Comparison of ENCODE assay signal across 8 mouse cellular contexts in the genomic region with DNA sequence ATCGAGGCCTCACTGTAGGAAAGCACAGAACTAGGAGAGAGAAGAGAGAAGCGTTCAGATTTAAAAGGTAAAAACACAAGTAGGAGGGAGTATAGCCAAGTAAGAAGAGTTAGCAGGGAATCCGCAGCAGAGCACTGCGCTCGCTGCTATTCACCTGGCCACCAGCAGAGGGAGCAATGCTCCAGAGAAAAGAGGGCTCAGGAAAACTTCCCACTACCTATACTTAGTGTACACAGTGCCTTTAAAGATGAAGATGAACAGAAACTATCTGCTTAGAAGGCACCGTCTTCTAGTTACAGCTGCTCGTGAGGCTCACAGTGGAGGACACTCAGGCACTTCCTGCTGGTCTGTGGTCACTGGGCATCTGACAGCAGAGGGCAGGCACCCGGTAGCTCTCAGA. TPM values are rescaled to one million over a fixed set of nuclear protein-coding genes. Genes with fewer than 3 reads are reported as not detected.
A peak's percentile ranks its signal among the peaks of the same experiment; 100 is the strongest.
DNase-seq lines count a peak whose midpoint lies in the region; ATAC-seq and TF ChIP-seq lines count a peak whose summit lies in the region.

No protein-coding gene starts in this region.

- TF ChIP-seq CTCF in MEL (IDR thresholded peaks at IDR 0.05 in 2 of 3, conservative IDR thresholded peaks at IDR 0.05 in 1 of 3; ENCODE audit: control insufficient read depth in 1 of 3, insufficient read depth in 1 of 3, low read depth in 2 of 3, low read length in 3 of 3, poor library complexity in 1 of 3, severe bottlenecking in 1 of 3) = peak; percentile 96 to 99 (median 99); a peak in 5 of 6 replicates

- intact Hi-C loops in heart, postnatal 36 days (cut with DNase I) = loop anchor here (1.0 to 10.0 kb wide), 2 partner anchors 120 to 315 kb away; no protein-coding TSS in a partner anchor

- H3K4me3 ChIP-seq in MEL (ENCODE audit: control insufficient read depth in 1 of 2, insufficient read depth in 1 of 2, low read depth in 2 of 2, low read length in 2 of 2) = no peak overlapping the region

- no peaks in the 10 kb centered on the region for H3K79me2 ChIP-seq in MEL (ENCODE audit: control insufficient read depth, insufficient read depth, low read length, poor library complexity)

- DNase-seq in MEL (ENCODE audit: low read depth, low spot score) = peak; percentile 73
- DNase-seq in brain, adult 2 months (ENCODE audit: low read depth, low spot score) = peak; percentile 78
- peak; percentile 78 to 83 for DNase-seq in heart, postnatal 36 days
- DNase-seq in layer of hippocampus, adult 9-11 months = peak; percentile 38
- DNase-seq in lung, postnatal 4 days = peak; percentile 58 to 78
- DNase-seq in right cerebral cortex, postnatal 14 days = peak; percentile 76
- DNase-seq in yolk sac, embryonic 10.5 days (ENCODE audit: low spot score) = peak; percentile 61

- no peaks in the 10 kb centered on the region for H3K9me3 ChIP-seq in MEL (replicated peaks; ENCODE audit: insufficient read depth, low read length)

- TF ChIP-seq POLR2A in MEL (IDR thresholded peaks at IDR 0.05; ENCODE audit: control insufficient read depth in 1 of 2, insufficient read depth in 1 of 2, low read depth in 1 of 2, low read length in 2 of 2, poor library complexity in 1 of 2) = no peak

- ATAC-seq in erythroblast, adult 5-6 weeks (replicated peaks; ENCODE audit: low FRiP score, poor library complexity, severe bottlenecking) = peak; percentile 75

- no peaks in the 10 kb centered on the region for H3K27me3 ChIP-seq in MEL (ENCODE audit: control insufficient read depth in 1 of 2, insufficient read depth in 2 of 2, low read length in 2 of 2)

- TF ChIP-seq RAD21 in MEL (IDR thresholded peaks at IDR 0.05; ENCODE audit: low read depth, low read length) = peak; percentile 97

- TF ChIP-seq EP300 in MEL (IDR thresholded peaks at IDR 0.05; ENCODE audit: low read depth in 1 of 2, low read length in 2 of 2) = no peak

- no peaks in the 10 kb centered on the region; a peak in 1 of 4 replicates for H3K36me3 ChIP-seq in MEL (ENCODE audit: control insufficient read depth in 1 of 2, insufficient read depth in 2 of 2, low read length in 2 of 2)

- H3K9ac ChIP-seq in MEL (ENCODE audit: control insufficient read depth, low read depth, low read length, poor library complexity, severe bottlenecking) = no peak overlapping the region

- no peaks in the 10 kb centered on the region for H3K4me1 ChIP-seq in MEL (ENCODE audit: control insufficient read depth in 1 of 2, insufficient read depth in 2 of 2, low read length in 2 of 2)

- no peak overlapping the region for H3K27ac ChIP-seq in MEL (ENCODE audit: control insufficient read depth, low read depth, low read length)

TF ChIP-seq in MEL, 35 proteins besides CTCF, POLR2A, EP300 and RAD21:
- TF ChIP-seq HCFC1 (IDR thresholded peaks at IDR 0.05; ENCODE audit: low read depth, low read length) = 0 out of 2 replicates have a peak, but pooled peaks have one; percentile 23
- TF ChIP-seq MAZ (IDR thresholded peaks at IDR 0.05; ENCODE audit: low read depth, low read length) = peak; percentile 32; the same call in 1 of the 2 replicates
- TF ChIP-seq SMC3 (IDR thresholded peaks at IDR 0.05; ENCODE audit: low read depth, low read length) = peak; percentile 99
- no peak for TF ChIP-seq USF1 (IDR thresholded peaks at IDR 0.05; ENCODE audit: low read depth, low read length)
- TF ChIP-seq GATA1 (IDR thresholded peaks at IDR 0.05; ENCODE audit: low read depth, low read length) = no peak
- TF ChIP-seq SIN3A (IDR thresholded peaks at IDR 0.05; ENCODE audit: low read length) = 0 out of 2 replicates have a peak, but pooled peaks have one; percentile 44
- TF ChIP-seq JUND (IDR thresholded peaks at IDR 0.05; ENCODE audit: low read depth, low read length) = 0 out of 2 replicates have a peak, but pooled peaks have one; percentile 42
- TF ChIP-seq ZC3H11A (IDR thresholded peaks at IDR 0.05; ENCODE audit: low read depth, low read length) = peak; percentile 96
- TF ChIP-seq ELF1 (IDR thresholded peaks at IDR 0.05; ENCODE audit: low read depth, low read length) = 0 out of 2 replicates have a peak, but pooled peaks have one; percentile 12

RNA-seq across cellular contexts. Expression of gene Crtc3, which starts 41.0 kb away (rescaled TPM):
- 4.2 and 5.0 TPM in 2 replicates for total RNA-seq in MEL (2012; rRNA removed)
- polyA plus RNA-seq in MEL (2012; ENCODE audit: insufficient read depth in 1 of 2, insufficient read length in 2 of 2, low read depth in 1 of 2, low replicate concordance in 2 of 2, missing spikeins in 1 of 2) = 10 to 100 TPM in 1 of 2 experiments, not detected in 1; 15.8 TPM
- total RNA-seq in erythroblast, adult 5-6 weeks (2015; ENCODE audit: low replicate concordance) = 1.5 and 2.1 TPM in 2 replicates
- total RNA-seq in erythroblast, adult 5-6 weeks (2017; ENCODE audit: low replicate concordance) = 3.6 and 11.8 TPM in 2 replicates
- total RNA-seq in heart, postnatal 36 days (2021) = 10 to 100 TPM; 12.6 to 14.0 TPM
